Mouse (Mus musculus) hindbrain, postnatal 0 days (tissue): ENCODE results near the gene Wipf1. TPM values are rescaled to one million over a fixed set of nuclear protein-coding genes. Genes with fewer than 3 reads are reported as not detected.
A peak's percentile ranks its signal among the peaks of the same experiment; 100 is the strongest.

Experiments
- ATAC-seq: fragments of 200-750 bp; cut with Nextera tagmentation; 2 replicates; pipeline ENCODE4 v1.8.0; 2017; ENCODE audit warnings: mild to moderate bottlenecking, moderate TSS enrichment, moderate library complexity
- DNase-seq: peaks from one replicate; pipeline ENCODE4 v3.0.0-alpha.2; 2015; ENCODE audit warnings: low spot score
- H3K27ac ChIP-seq: fragments of 300-500 bp; sonication (generic); 2 replicates; pipeline ENCODE4 v1.5.1; 2014; ENCODE audit warnings: mild to moderate bottlenecking
- H3K27me3 ChIP-seq: fragments of 300-500 bp; sonication (generic); 2 replicates; pipeline ENCODE4 v1.6.1; 2014; ENCODE audit warnings: low read length, mixed read lengths; ENCODE audit not compliant: insufficient read depth
- H3K36me3 ChIP-seq: fragments of 300-500 bp; sonication (generic); 2 replicates; pipeline ENCODE4 v1.6.1; 2014; ENCODE audit warnings: low read length, mixed read lengths; ENCODE audit not compliant: insufficient read depth
- H3K4me1 ChIP-seq: fragments of 300-500 bp; sonication (generic); 2 replicates; pipeline ENCODE4 v1.6.1; 2014; ENCODE audit warnings: antibody characterized with exemption, low read length, mixed read lengths; ENCODE audit not compliant: insufficient read depth
- H3K4me2 ChIP-seq: fragments of 300-500 bp; sonication (generic); 2 replicates; pipeline ENCODE4 v1.6.1; 2014; ENCODE audit warnings: low read depth, mild to moderate bottlenecking, low read length, moderate library complexity, mixed read lengths
- H3K4me3 ChIP-seq: fragments of 300-500 bp; sonication (generic); 2 replicates; pipeline ENCODE4 v1.5.1; 2014; ENCODE audit warnings: low read length
- H3K9ac ChIP-seq: fragments of 300-500 bp; sonication (generic); replicated peaks from 2 replicates; pipeline ENCODE4 v1.6.1; 2014; ENCODE audit warnings: mild to moderate bottlenecking, low read length, moderate library complexity, mixed read lengths
- H3K9me3 ChIP-seq: fragments of 300-500 bp; sonication (generic); 2 replicates; pipeline ENCODE4 v1.6.1; 2016; ENCODE audit warnings: low read length, mixed read lengths
- CTCF ChIP-seq: IDR thresholded peaks from 2 replicates; pipeline ENCODE4 v1.5.1; 2016; ENCODE audit warnings: antibody characterized with exemption, control low read depth, low read depth
- WGBS: fragments of 180-500 bp; shearing (Covaris S2); extraction: QIAGEN DNeasy Blood & Tissue Kit; methylation state at CpG from one replicate; pipeline ENCODE4 v1.1.7; 2014; 5-methylcytosine and 5-hydroxymethylcytosine counted together
- polyA plus RNA-seq: library from polyadenylated mRNA; unstranded; fragments of >200 nt; fragmentation: Nextera tagmentation; extraction: Ambion mirVana; gene quantifications from 2 replicates; pipeline ENCODE4 v1.2.1, GENCODE M21; 2015
- total RNA-seq: library from RNA; depleted of rRNA; stranded (reverse); fragments of >200 nt; gene quantifications from 2 replicates; pipeline ENCODE4 v1.2.3, GENCODE M21; 2014

Wipf1 gene
- total and polyA plus RNA-seq, 2 experiments from 2014 or later, result 2.6 to 3.0 TPM

DNA sequence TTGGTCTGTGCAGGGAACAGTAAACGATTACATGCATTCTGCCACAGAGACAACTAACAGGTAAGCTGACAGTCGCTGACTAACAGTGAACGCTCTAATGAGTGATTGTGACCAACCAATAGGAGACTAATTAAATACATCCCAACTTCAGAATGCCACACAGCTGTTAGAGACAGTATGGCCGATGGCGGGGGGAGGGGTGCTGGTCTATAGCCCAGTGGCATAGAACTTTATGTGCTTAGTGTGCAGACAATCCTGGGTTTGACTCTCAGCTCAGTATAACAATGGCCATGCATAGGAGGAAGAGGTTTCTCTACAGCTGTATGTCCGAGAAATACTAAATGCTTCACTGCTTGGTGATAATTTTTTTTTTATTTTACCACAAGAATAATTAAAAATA lies 7.2 kb downstream of the Wipf1 start:
- Histone ChIP-seq H3K9me3 (no peaks in the 10 kb centered on the region), H3K27ac (no peak overlapping the region), H3K9ac (no peak overlapping the region), H3K27me3 (no peaks in the 10 kb centered on the region), H3K4me2 (no peak overlapping the region), H3K4me3 (no peak overlapping the region), H3K4me1 (no peaks in the 10 kb centered on the region), H3K36me3 (no peaks in the 10 kb centered on the region)
- no peak for DNase-seq
- WGBS, result 59% methylated on average over 6 of the region's 6 CpGs
- no peak for TF ChIP-seq CTCF
- ATAC-seq, result no peak

DNA sequence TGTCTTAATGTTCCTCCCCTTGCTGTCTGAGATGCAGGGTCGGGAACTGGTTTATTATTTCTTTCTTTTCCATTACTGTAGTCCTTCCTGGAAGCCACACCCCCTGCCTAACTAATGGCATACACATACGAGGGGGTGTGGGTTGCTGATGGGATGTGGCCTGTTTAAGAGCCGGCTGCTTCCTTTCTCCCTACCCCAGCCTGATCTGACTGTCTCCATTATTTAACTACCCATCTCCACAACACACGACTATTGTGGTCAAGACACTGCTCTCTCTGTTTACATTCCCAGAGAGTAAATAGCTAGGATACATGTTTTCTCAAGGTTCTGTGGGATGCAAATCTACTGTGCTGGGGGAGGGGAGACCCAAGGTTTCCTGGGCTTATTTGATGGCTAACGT lies 7.8 kb downstream of the Wipf1 start:
- no peak overlapping the region for H3K4me3 ChIP-seq
- H3K27me3 ChIP-seq, result no peaks in the 10 kb centered on the region
- WGBS, result 34% methylated on average over 5 of the region's 5 CpGs
- no peak overlapping the region for H3K27ac ChIP-seq
- H3K9ac ChIP-seq, result no peak overlapping the region
- no peaks in the 10 kb centered on the region for H3K36me3 ChIP-seq
- DNase-seq (no peak), ATAC-seq (peak; percentile 70; the same call in 1 of the 2 replicates)
- TF ChIP-seq CTCF, result no peak
- H3K4me1 ChIP-seq, result no peaks in the 10 kb centered on the region
- no peak overlapping the region for H3K4me2 ChIP-seq
- H3K9me3 ChIP-seq, result no peaks in the 10 kb centered on the region

DNA sequence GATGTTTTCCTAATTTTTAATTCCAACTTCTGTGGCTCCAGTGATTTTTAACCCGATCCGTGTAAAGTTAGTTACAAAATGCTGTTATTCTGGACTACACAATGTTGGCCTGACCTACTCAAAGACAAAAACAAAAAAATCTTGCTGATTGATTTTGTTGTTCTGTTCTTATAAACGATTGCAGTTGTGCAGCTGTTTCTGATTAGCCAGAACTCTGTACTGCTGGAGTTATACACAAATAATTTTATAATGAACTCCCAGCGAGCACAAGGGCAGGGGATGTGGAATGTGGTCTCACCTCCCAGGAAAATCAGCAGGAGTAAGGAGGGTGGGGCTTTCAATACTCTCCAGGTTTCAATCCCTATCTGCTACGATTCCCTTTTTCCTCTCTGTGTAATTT lies 10.6 kb downstream of the Wipf1 start:
- Histone ChIP-seq H3K9me3 (no peaks in the 10 kb centered on the region), H3K36me3 (no peaks in the 10 kb centered on the region), H3K9ac (no peak overlapping the region), H3K27ac (no peak overlapping the region), H3K4me3 (no peak overlapping the region), H3K4me2 (no peak overlapping the region), H3K4me1 (no peaks in the 10 kb centered on the region), H3K27me3 (no peaks in the 10 kb centered on the region)
- no peak for DNase-seq
- no peak for TF ChIP-seq CTCF
- no peak for ATAC-seq
- WGBS, result 81% methylated on average over 5 of the region's 5 CpGs

DNA sequence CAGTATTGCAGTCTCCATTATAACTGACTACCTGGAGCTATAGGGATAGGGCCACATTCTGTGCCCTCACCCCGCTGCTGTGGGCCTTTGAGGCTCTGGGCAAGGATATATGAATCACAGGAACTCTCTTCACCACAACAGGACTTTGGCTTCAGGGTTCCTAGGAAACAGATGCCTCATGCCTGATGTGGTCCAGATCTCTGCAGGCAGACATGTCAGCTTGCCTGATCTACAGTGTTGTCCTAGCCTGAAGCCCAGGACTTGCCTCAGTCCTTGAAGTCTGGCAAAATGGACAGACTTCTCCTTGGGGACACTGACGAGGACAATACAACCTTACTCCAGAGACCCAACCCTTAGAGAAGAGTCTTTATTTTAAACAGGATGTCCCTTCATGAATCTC lies 11.2 kb downstream of the Wipf1 start:
- TF ChIP-seq CTCF, result no peak
- DNase-seq, result no peak
- Histone ChIP-seq H3K27me3 (no peaks in the 10 kb centered on the region), H3K9me3 (no peaks in the 10 kb centered on the region), H3K4me1 (no peaks in the 10 kb centered on the region), H3K4me2 (no peak overlapping the region), H3K9ac (no peak overlapping the region), H3K4me3 (no peak overlapping the region), H3K36me3 (no peaks in the 10 kb centered on the region), H3K27ac (no peak overlapping the region)
- ATAC-seq, result no peak
- 91% methylated on average over 2 of the region's 2 CpGs for WGBS

DNA sequence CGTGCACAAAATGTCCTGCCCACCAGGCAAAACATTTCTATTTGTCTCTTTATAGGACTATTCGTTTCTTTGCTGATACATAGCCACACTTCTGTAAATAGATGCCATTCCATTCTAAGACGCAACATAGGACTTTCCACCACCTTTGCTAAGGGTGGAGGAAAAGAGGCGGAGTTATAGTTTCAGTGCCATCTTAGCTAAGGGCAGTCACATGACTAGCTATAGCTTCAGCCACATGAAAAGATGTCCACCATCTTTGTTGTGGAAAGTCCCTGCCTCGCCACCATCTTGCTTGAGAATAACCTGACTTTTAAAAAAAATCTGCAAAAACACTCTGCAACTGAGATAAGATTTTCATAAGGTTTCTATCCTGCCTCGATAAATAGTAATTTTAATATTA lies 15.4 kb downstream of the Wipf1 start:
- H3K9me3 ChIP-seq, result no peaks in the 10 kb centered on the region
- TF ChIP-seq CTCF, result no peak
- no peak overlapping the region for H3K27ac ChIP-seq
- H3K4me2 ChIP-seq, result no peak overlapping the region
- 94% methylated on average over 6 of the region's 6 CpGs for WGBS
- ATAC-seq (no peak), DNase-seq (no peak)
- H3K4me3 ChIP-seq, result no peak overlapping the region
- no peaks in the 10 kb centered on the region for H3K4me1 ChIP-seq
- H3K27me3 ChIP-seq, result no peaks in the 10 kb centered on the region
- no peak overlapping the region for H3K9ac ChIP-seq
- no peaks in the 10 kb centered on the region for H3K36me3 ChIP-seq

DNA sequence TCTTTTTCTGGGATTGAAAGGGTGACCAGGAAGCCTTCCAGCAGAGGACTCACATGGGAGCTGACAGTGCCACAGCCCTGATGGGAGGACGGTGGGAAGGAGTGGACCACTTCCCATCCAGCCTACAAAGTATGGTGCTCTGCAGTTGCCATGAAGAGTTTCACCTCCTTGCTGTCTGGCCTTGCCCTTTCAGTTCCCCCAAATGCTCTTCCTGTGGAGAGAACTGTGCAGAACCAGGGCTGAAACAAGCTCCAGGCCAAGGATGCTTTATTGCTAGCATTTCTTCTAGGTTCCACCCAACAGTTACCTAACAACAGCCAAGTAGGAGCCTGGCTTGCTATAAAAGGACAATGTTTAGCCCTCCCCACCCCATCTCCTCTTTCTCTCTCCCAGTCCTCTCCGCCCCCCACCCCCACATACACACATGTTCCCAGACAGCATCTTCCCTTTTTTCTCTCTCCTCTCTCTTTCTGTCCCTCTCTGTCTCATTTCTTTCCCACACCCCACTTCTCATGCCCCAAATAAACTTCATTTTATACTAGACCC lies 16.3 kb downstream of the Wipf1 start:
- no peak overlapping the region for H3K9ac ChIP-seq
- WGBS, result 80% methylated on average over 2 of the region's 2 CpGs
- no peaks in the 10 kb centered on the region for H3K4me1 ChIP-seq
- H3K9me3 ChIP-seq, result no peaks in the 10 kb centered on the region
- H3K36me3 ChIP-seq, result no peaks in the 10 kb centered on the region
- H3K4me3 ChIP-seq, result no peak overlapping the region
- no peak overlapping the region for H3K4me2 ChIP-seq
- no peak for TF ChIP-seq CTCF
- DNase-seq (no peak), ATAC-seq (no peak)
- no peak overlapping the region for H3K27ac ChIP-seq
- no peaks in the 10 kb centered on the region for H3K27me3 ChIP-seq

DNA sequence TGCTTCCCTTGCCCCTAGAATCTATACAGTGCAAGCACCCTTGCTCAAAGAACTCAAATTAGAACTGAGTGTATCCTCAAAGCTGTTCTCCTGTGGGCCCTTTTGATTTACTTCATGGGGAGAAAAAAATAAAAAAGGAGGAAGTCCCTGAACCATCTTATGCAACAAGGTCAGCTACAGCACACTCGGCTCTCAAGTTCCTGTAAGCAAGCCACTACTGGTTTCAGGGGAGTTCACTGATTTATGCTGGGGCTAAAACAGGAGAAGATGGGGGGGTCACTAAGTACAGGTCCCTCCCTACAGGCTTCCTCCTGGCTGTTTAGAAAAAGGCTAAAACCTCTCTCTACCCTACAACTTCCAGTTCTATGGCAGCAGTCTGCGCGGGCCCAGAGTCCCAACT lies 17.5 kb downstream of the Wipf1 start:
- 89% methylated on average over 3 of the region's 3 CpGs for WGBS
- Histone ChIP-seq H3K4me3 (no peak overlapping the region), H3K4me2 (no peak overlapping the region), H3K27me3 (no peaks in the 10 kb centered on the region), H3K9ac (no peak overlapping the region), H3K27ac (no peak overlapping the region), H3K9me3 (no peaks in the 10 kb centered on the region), H3K36me3 (no peaks in the 10 kb centered on the region), H3K4me1 (no peaks in the 10 kb centered on the region)
- TF ChIP-seq CTCF, result no peak
- ATAC-seq (no peak), DNase-seq (no peak)
